Mouse (Mus musculus): ENCODE results near the gene Rtca. TPM values are rescaled to one million over a fixed set of nuclear protein-coding genes. Genes with fewer than 3 reads are reported as not detected.

The Rtca gene
- polyA plus RNA-seq, 1 experiment: 31.1 TPM

DNA sequence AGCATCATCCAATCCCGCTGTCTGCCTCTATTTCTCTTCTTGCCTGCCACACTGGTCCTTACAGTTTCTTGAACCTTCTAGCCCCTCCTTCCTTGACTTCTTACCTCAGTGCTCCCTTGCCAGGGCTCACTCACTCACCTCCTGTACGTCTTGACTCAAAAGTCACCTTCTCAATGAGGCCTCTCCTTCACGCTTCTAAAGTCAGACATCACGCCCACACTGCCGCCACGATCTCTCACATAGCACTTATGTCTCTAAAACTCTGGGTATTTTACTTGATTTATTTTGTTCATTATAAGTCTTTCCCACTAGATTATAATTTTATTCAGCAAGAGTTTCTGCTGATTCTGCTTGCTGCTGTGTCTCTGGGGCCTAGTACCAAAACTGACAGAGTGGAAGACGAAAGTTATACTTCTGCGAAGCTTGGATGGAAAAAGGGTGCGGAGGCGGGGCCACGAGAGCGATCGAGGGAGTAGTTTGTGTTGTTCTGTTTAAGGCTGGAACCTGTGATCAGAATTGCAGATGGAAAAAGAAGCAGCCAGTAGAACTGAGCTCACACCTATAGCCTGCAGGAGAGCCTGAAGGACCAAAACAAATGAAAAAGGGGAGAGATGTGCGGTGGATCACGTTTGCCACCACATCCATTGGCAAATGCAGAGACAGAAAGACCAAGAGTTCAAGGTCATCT is 66.3 kb downstream of the Rtca start:
- H3K4me1 ChIP-seq (ENCODE audit: control insufficient read depth, insufficient read depth, insufficient read length, low read length): no peaks in the 10 kb centered on the region

DNA sequence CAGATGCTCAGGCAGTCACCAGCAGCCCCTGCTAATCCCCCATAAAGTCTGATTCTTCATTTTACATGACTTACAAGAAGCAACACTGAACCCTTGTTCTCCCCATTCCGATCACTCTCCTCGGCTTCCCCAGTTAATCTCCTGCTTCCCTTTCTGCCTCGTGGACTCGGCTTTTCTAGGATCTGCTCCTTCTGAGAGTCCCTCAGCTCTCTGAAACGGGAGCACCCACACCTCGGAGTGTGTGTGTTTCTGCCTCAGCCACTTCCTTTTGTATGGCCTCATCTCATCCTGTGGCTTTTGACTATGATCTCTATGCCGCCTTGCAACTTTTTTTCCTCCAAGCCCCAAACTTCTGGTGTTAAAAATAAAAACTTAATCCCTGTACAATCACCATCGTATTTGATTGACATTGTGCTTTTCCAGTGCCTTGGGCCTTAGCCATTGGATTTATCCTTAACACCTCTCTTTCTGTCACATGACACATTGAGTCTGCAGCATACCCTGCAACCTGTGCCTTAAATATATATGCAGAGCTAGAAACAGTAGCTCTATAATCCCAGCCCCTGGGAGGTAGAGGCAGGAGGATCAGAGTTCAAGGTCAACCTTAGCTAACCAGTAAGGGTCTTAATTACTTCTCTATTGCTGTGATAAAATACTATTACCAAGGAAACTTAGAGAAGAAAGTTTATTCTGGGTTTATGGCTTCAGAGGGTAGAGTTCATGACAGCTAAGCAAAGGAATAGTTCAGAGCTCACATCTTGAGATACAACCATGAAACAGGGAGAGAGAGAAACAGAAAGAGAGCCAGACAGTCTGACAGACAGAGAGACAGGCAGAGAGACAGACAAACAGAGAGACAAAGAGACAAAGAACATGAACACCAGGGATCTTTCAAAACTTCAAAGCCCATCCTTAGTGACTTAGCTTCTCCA is 67.7 kb downstream of the Rtca start:
- H3K4me3 ChIP-seq (ENCODE audit: insufficient read depth, low read depth, low read length): no peak overlapping the region
- H3K27ac ChIP-seq (replicated peaks; ENCODE audit: low read depth, low read length): no peak overlapping the region
- H3K4me1 ChIP-seq (ENCODE audit: control insufficient read depth, insufficient read depth, insufficient read length, low read length): no peaks in the 10 kb centered on the region

More for the DNA sequence above, 66.3 kb downstream of the Rtca start:
- Histone ChIP-seq H3K27ac (replicated peaks; ENCODE audit: low read depth, low read length) (no peak overlapping the region), H3K4me3 (ENCODE audit: insufficient read depth, low read depth, low read length) (no peak overlapping the region)

Other genes starting within 250 kb of the Rtca start
- 2.7 and 4.2 TPM in 2 replicates for gene Cdc14a, start 84.2 kb downstream of the Rtca start, polyA plus RNA-seq (2012; ENCODE audit: insufficient read depth, insufficient read length, missing spikeins)
- gene Dbt, start 4.9 kb upstream of the Rtca start, polyA plus RNA-seq (2012; ENCODE audit: insufficient read depth, insufficient read length, missing spikeins): 127 and 150 TPM in 2 replicates
- 38.1 and 38.8 TPM in 2 replicates for gene Lrrc39, start 54.8 kb upstream of the Rtca start, polyA plus RNA-seq (2012; ENCODE audit: insufficient read depth, insufficient read length, missing spikeins)
- 0.87 and 1.6 TPM in 2 replicates for gene Sass6, start 86.8 kb upstream of the Rtca start, polyA plus RNA-seq (2012; ENCODE audit: insufficient read depth, insufficient read length, missing spikeins)
- gene Trmt13, start 106.4 kb upstream of the Rtca start, polyA plus RNA-seq (2012; ENCODE audit: insufficient read depth, insufficient read length, missing spikeins): 6.0 and 7.5 TPM in 2 replicates
- 20.5 and 29.8 TPM in 2 replicates for gene Mfsd14a, start 154.5 kb upstream of the Rtca start, polyA plus RNA-seq (2012; ENCODE audit: insufficient read depth, insufficient read length, missing spikeins)
- not detected in 2 replicates for gene Gm43191, start 173.1 kb upstream of the Rtca start, polyA plus RNA-seq (2012; ENCODE audit: insufficient read depth, insufficient read length, missing spikeins)
- gene Slc35a3, start 204.6 kb upstream of the Rtca start, polyA plus RNA-seq (2012; ENCODE audit: insufficient read depth, insufficient read length, missing spikeins): 9.6 and 12.6 TPM in 2 replicates